Mouse (Mus musculus) central nervous system, embryonic 11.5 days (tissue): Measurements from ENCODE around the gene Ckap2. TPM values are rescaled to one million over a fixed set of nuclear protein-coding genes. Genes with fewer than 3 reads are reported as not detected.

Experiments
- polyA plus RNA-seq: library from polyadenylated mRNA; depleted of rRNA; stranded (reverse); fragments of >200 nt; gene quantifications from 2 replicates; pipeline ENCODE4 v1.2.3, GENCODE M21; 2012; rRNA removed

The Ckap2 gene
- polyA plus RNA-seq, result 58.7 and 84.6 TPM in 2 replicates

GRCm38 (mm10) chr8:22185431-22186397, at the start of gene Ckap2:
Gene Ckap2, minus strand, starts transcription at chr8:22185819.

DNA sequence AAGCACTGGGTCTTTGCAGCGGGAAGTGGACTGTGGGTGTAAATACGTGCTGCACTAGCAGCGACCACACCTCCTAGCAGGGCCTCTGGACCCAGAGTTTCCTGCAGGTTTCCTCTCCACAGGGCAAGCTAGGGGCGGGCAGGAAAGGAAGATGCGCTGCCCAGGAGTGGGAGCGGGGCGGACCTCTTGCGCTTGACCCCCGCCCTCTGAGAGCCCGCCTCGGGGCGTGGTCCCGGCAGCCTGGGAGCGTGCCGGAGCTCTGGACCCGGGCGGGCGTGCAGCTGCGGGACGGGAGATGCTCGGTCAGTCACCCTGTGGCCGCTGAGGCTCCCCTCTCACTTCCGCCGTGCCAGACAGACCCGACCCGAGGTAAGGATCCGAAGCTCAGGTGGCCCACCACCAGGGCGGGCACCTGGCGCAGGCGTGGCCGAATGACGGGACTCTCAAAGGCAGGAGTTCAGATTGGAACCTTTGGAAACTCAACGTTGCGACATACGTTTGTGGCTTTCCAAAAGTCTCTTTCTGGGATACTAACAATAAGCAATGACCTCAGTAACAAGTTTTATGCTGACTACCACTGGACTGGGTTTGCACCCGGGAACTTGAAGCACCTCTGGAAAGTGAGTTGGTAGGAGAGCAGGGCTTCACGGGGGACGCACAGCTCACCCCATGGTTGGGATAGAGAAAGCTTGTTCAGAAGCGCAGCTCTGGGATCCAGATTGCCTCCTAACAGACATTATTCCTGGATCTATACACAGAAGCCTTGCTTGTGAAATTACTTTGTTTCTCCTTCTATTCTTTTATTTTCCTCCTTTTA, 41.6 kb upstream of the Ckap2 start, which contains the start of gene Thsd1:
Thsd1 (plus strand) TSS at position 253 of the 817 bp plus-strand sequence.

DNA sequence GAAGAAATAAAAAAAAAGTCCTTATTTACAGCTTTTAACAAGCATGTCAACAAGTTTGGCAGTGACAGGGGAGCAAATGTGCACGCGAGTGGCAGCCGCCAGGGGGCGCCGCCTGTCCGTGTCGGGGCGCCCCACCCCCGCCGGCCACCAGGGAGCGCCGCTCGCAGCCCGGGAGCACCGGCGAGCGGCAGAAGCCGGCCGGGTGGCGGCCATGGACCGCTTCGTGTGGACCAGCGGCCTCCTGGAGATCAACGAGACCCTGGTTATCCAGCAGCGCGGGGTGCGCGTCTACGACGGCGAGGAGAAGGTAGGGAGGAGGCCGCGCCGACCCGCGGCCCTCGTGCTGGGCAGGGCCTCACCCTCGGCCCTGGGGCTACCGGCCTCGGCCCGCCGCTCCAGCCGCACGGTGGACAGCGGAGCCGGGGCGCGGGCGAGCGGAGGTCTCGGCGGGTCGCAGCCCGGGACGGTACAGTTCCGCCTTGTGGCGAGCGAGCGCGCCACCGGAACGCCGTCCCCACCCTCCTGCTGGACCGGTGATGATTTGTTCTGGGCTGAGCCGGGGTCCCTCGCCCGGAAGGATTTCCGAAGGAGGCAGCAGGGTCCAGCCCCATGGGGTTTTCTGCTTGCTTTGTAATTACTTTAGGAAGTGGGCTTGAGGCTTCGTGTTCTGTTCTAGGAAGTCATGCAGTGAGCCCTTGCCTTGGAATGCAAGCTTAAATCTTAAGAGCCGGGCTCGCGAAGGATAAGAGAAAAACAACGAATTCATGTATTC, 7.2 kb upstream of the Ckap2 start, which contains the start of gene Vps36:
Vps36 (plus strand) TSS at position 150 of the 772 bp plus-strand sequence.

GRCm38 (mm10) chr8:22166080-22166603, 19.5 kb downstream of the Ckap2 start, which contains the start of gene Nek3:
Gene Nek3, minus strand, starts transcription at chr8:22166435.

DNA sequence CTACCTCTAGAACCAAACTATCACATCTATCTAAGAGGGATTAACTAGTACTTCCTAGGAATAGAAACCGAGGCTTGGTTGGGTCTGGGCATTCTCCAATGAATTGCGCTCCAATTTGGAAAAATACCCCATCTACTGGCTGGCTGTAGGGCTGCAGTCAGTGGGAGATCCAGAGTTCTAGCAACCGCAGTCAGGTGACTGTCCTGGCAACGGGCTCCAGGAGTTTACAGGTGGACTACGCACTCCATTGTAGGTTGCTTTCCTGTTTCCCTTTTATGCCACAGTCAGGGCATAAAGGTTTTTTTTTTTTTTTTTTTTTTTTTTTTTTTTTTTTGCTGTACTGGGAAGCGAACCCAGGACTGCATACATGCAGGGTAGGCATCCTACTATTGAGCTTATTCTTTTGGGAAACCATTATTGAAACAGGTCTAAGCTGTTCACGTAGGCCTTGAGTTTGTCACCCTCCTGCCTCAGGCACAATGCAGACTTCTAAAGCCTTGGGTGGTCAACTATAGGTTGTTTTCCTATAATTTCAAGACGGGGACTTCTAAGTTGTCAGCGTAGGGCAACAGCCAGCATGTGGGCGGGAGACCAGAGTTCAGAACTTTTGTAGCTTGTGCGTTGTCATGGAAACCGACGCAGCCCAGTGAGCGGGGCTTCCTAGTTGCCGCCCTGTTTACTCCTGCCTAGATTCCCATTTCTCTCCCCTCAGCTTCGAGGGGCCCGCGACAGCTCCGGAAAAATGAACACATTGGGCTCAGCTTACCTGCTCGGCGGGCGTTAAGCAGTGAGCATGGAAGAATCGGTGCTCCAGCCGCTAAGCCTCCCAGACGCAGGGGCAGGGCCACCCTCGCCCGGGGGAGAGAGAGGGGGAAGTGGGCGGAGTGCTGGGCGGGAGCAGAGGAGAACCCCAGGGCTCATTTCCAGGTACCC, 61.1 kb downstream of the Ckap2 start, which contains the start of gene Nek5:
Nek5 (minus strand) TSS at position 834 of the 933 bp plus-strand sequence.

Other genes starting within 250 kb of the Ckap2 start
- not detected in 2 replicates for gene Defb35, start 247.5 kb downstream of the Ckap2 start, polyA plus RNA-seq
- not detected in 2 replicates for gene Defb13, start 239.1 kb downstream of the Ckap2 start, polyA plus RNA-seq
- gene Fam90a1a, start 227.1 kb downstream of the Ckap2 start, polyA plus RNA-seq, result not detected in 2 replicates
- not detected in 2 replicates for gene Ccdc70, start 216.0 kb downstream of the Ckap2 start, polyA plus RNA-seq
- 2.7 and 3.7 TPM in 2 replicates for gene Atp7b, start 125.5 kb downstream of the Ckap2 start, polyA plus RNA-seq
- 9.4 and 17.1 TPM in 2 replicates for gene Alg11, start 125.1 kb downstream of the Ckap2 start, polyA plus RNA-seq
- 0.09 and 0.14 TPM in 2 replicates for gene Nek5, start 60.8 kb downstream of the Ckap2 start, polyA plus RNA-seq
- gene Nek3, start 19.4 kb downstream of the Ckap2 start, polyA plus RNA-seq, result 8.6 and 10.6 TPM in 2 replicates
- gene Vps36, start 7.0 kb upstream of the Ckap2 start, polyA plus RNA-seq, result 29.3 and 29.9 TPM in 2 replicates
- gene Thsd1, start 41.5 kb upstream of the Ckap2 start, polyA plus RNA-seq, result 5.8 and 8.0 TPM in 2 replicates
- gene Tpte, start 97.6 kb upstream of the Ckap2 start, polyA plus RNA-seq, result not detected in 2 replicates
- 7.4 and 9.0 TPM in 2 replicates for gene Slc25a15, start 212.8 kb upstream of the Ckap2 start, polyA plus RNA-seq
- 24.3 and 24.7 TPM in 2 replicates for gene Mrps31, start 225.5 kb upstream of the Ckap2 start, polyA plus RNA-seq